Mouse (Mus musculus): ENCODE measurements at regions not wholly inside any gene's neighbourhood (a gene's known extent, or its start where the extent isn't known, plus 50 kb on each side); places are given as distances from the start of the nearest gene placed in this dataset.
"Not testable (repeated sequence)": the region's sequence is repeated elsewhere in the genome, so short reads cannot be mapped to it uniquely, and the experiment has no call there.

- H3K36me3 ChIP-seq: no peaks in the 10 kb centered on the region
- no peak overlapping the region for H3K4me3 ChIP-seq
- no peak overlapping the region for H3K9ac ChIP-seq
- no peak overlapping the region for H3K4me2 ChIP-seq
- no peaks in the 10 kb centered on the region for H3K4me1 ChIP-seq
- no peaks in the 10 kb centered on the region for H3K27me3 ChIP-seq (replicated peaks)
- ATAC-seq (ENCODE audit: extremely low read depth, insufficient number of reproducible peaks, low FRiP score, low TSS enrichment): no peak
- no peaks in the 10 kb centered on the region for H3K9me3 ChIP-seq
- WGBS: 58% methylated on average over 4 of the region's 4 CpGs
- H3K27ac ChIP-seq (replicated peaks): no peak overlapping the region
These were observed 1004.2 kb downstream of the Adgrl3 start for GRCm38 (mm10) chr5:82024126-82024525.

DNA sequence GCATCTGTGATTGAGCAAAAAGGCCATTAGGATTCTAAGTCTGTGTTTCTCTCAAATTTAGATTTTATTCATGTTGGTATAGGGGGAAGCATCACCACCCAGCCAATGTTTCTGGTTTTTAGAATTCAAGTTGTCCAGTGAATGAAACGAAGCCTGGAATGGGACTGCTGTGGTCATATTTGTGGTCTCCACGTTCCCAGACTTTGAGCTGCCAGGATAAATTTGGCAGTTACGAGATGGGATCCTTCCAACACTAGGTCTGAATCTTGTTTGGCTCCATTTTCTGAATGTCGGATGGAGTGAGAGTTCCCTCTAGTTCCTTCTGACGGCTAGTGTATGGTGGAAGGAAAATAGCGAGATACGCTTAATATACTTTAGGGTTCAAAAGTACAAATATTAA is 1014.8 kb downstream of the Adgrl3 start:
- H3K9me3 ChIP-seq: no peaks in the 10 kb centered on the region
- H3K36me3 ChIP-seq: no peaks in the 10 kb centered on the region
- H3K27ac ChIP-seq (replicated peaks): no peak overlapping the region
- no peaks in the 10 kb centered on the region for H3K27me3 ChIP-seq (replicated peaks)
- WGBS: 81% methylated on average over 7 of the region's 7 CpGs
- no peak for ATAC-seq (ENCODE audit: extremely low read depth, insufficient number of reproducible peaks, low FRiP score, low TSS enrichment)
- no peaks in the 10 kb centered on the region for H3K4me1 ChIP-seq
- H3K4me2 ChIP-seq: no peak overlapping the region
- H3K9ac ChIP-seq: no peak overlapping the region
- H3K4me3 ChIP-seq: no peak overlapping the region

- WGBS: 61% methylated on average over 2 of the region's 2 CpGs
- ATAC-seq (ENCODE audit: extremely low read depth, insufficient number of reproducible peaks, low FRiP score, low TSS enrichment): no peak
These were observed 1026.2 kb downstream of the Adgrl3 start for GRCm38 (mm10) chr5:82046106-82046505.

DNA sequence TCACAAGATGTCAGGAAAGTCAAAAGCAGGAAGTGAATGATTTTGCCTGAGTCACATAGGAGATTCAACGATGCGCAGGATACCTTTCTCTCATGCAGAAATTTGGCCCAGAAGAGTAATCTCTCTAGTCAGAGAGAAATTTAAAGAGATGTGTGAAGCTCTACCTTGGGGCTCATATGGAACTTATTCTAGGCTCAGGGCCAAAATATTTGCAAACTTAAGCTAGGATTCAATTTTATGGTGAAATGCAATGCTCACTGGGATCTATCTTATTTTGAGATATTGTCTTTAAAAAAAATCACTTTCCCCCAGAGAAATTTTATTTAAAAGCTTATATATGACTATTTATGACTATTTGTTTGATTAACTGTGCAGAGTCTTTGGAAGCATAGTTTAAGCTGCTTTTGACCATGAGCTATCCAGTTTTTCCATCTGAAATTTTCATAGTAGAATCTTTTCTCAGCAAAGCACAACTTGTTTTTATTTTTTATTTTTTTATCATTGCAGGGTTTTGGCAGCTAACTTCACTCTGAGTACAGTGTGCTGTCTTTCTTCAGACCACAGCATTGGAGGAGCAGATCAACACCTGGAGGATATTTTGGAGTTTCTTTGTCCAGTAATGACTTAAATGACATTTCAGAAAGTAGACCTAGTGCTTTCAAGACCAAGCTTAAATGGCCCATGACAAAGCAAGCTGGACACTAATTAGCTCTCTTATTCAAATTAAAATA is 1039.3 kb downstream of the Adgrl3 start:
- Histone ChIP-seq H3K4me2 (no peak overlapping the region), H3K9me3 (peaks cover 3% of the 10 kb centered on the region; the same call in 1 of the 2 replicates), H3K27ac (replicated peaks) (no peak overlapping the region), H3K4me3 (no peak overlapping the region), H3K36me3 (no peaks in the 10 kb centered on the region), H3K9ac (no peak overlapping the region), H3K4me1 (no peaks in the 10 kb centered on the region), H3K27me3 (replicated peaks) (no peaks in the 10 kb centered on the region)
- ATAC-seq (ENCODE audit: extremely low read depth, insufficient number of reproducible peaks, low FRiP score, low TSS enrichment): no peak
- 84% methylated on average over 2 of the region's 2 CpGs for WGBS

More at GRCm38 (mm10) chr5:82046106-82046505, 1026.2 kb downstream of the Adgrl3 start:
- no peak overlapping the region for H3K9ac ChIP-seq
- H3K4me2 ChIP-seq: no peak overlapping the region
- H3K4me3 ChIP-seq: no peak overlapping the region
- no peaks in the 10 kb centered on the region for H3K27me3 ChIP-seq (replicated peaks)
- no peaks in the 10 kb centered on the region for H3K36me3 ChIP-seq
- no peaks in the 10 kb centered on the region for H3K4me1 ChIP-seq
- no peak overlapping the region for H3K27ac ChIP-seq (replicated peaks)
- no peaks in the 10 kb centered on the region for H3K9me3 ChIP-seq

DNA sequence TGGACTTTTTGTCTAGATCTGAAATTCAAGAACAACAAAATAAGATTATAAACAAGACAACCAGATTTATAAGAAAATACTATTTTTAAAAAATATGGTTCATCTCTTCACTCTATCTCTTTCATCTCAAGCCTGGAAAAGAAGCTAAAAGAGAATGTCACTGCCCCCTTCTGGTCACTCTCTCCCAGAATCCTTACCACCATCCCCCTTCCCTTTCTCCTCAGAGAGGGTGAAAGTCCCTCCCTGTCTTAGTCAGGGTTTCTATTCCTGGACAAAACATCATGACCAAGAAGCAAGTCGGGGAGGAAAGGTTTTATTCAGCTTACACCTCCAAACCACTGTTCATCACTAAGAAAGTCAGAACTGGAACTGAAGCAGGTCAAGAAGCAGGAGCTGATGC is 1040.7 kb downstream of the Adgrl3 start:
- 26% methylated on average over 1 of the region's 1 CpGs for WGBS

DNA sequence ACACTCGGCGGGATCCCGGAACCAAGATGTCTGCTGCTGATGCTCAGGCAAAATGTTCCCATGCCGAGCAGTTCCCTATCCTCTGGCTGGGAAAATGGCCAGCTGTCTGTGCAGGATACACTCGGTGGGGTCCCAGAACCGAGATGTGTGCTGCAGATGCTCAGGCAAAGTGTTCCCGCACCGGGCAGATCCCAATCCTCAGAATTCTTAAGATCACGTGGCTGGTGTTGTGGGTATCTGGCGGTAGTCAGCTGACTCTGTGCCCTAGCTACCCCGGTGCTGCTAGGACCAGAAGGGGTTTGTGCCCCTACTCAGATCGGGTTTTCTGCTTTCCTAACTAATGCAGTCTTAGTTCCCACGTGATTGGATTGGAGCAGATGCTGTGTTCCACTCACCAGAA is 1049.3 kb downstream of the Adgrl3 start:
- not testable (repeated sequence) for H3K4me3 ChIP-seq; H3K27me3 ChIP-seq (replicated peaks); H3K4me2 ChIP-seq; H3K9me3 ChIP-seq; H3K27ac ChIP-seq (replicated peaks); H3K36me3 ChIP-seq; H3K4me1 ChIP-seq; H3K9ac ChIP-seq; ATAC-seq (ENCODE audit: extremely low read depth, insufficient number of reproducible peaks, low FRiP score, low TSS enrichment)
- WGBS: 77% methylated on average over 13 of the region's 13 CpGs

More for the DNA sequence above, 1040.7 kb downstream of the Adgrl3 start:
- H3K36me3 ChIP-seq: no peaks in the 10 kb centered on the region
- H3K27ac ChIP-seq (replicated peaks): no peak overlapping the region
- H3K9ac ChIP-seq: no peak overlapping the region
- no peak overlapping the region for H3K4me3 ChIP-seq
- no peak for ATAC-seq (ENCODE audit: extremely low read depth, insufficient number of reproducible peaks, low FRiP score, low TSS enrichment)
- no peaks in the 10 kb centered on the region for H3K4me1 ChIP-seq
- H3K27me3 ChIP-seq (replicated peaks): no peaks in the 10 kb centered on the region
- H3K4me2 ChIP-seq: no peak overlapping the region
- peaks cover 3% of the 10 kb centered on the region; the same call in 1 of the 2 replicates for H3K9me3 ChIP-seq

DNA sequence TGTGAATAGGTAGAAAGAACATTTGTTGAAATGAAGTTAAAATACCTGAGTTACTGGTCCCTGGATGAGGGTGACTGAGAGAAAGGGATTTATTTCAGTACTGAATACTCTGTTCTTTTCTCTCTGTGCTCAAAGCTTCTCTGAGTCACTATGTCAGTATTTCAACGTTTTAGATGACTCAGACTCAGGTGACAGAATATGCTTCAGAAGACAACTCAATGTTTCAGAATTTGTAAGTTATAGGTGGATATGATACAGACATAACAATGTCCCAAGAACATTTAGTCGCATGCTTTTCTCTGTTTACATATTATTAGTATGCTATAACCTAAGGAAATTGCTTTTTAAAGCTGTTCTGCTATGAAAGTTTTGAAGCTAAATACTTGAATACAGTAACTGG is 1069.5 kb downstream of the Adgrl3 start:
- Histone ChIP-seq H3K27ac (replicated peaks) (no peak overlapping the region), H3K4me2 (no peak overlapping the region), H3K27me3 (replicated peaks) (no peaks in the 10 kb centered on the region), H3K9me3 (no peaks in the 10 kb centered on the region), H3K4me1 (no peaks in the 10 kb centered on the region), H3K4me3 (no peak overlapping the region), H3K36me3 (no peaks in the 10 kb centered on the region), H3K9ac (no peak overlapping the region)
- 55% methylated on average over 2 of the region's 2 CpGs for WGBS
- ATAC-seq (ENCODE audit: extremely low read depth, insufficient number of reproducible peaks, low FRiP score, low TSS enrichment): no peak

GRCm38 (mm10) chr5:82103056-82103807 is 1083.3 kb downstream of the Adgrl3 start:
- H3K36me3 ChIP-seq: no peaks in the 10 kb centered on the region
- H3K9ac ChIP-seq: no peak overlapping the region
- H3K4me3 ChIP-seq: no peak overlapping the region
- H3K4me1 ChIP-seq: no peaks in the 10 kb centered on the region
- no peak overlapping the region for H3K4me2 ChIP-seq
- 72% methylated on average over 6 of the region's 6 CpGs for WGBS
- no peak overlapping the region for H3K27ac ChIP-seq (replicated peaks)
- H3K9me3 ChIP-seq: no peaks in the 10 kb centered on the region
- H3K27me3 ChIP-seq (replicated peaks): no peaks in the 10 kb centered on the region
- no peak for ATAC-seq (ENCODE audit: extremely low read depth, insufficient number of reproducible peaks, low FRiP score, low TSS enrichment)

DNA sequence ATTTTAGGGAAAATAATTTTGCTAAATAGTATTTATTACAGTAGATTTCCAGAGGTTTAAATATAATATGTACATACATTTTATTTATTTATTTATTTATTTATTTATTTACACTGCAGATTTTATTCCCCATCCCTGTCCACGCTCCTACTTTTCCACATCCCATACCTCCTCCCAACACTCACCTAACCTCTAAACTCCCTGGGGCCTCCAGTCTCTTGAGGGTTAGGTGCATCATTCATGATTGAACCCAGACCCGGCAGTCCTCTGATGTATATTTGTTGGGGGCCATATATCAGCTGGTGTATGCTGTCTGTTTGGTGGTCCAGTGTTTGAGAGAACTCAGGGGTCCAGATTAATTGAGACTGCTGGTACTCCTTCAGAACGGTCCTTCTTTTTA is 1083.9 kb downstream of the Adgrl3 start:
- no peak for ATAC-seq (ENCODE audit: extremely low read depth, insufficient number of reproducible peaks, low FRiP score, low TSS enrichment)
- no peak overlapping the region for H3K9ac ChIP-seq
- H3K4me3 ChIP-seq: no peak overlapping the region
- no peaks in the 10 kb centered on the region for H3K4me1 ChIP-seq
- no peaks in the 10 kb centered on the region for H3K36me3 ChIP-seq
- no peak overlapping the region for H3K4me2 ChIP-seq
- H3K27me3 ChIP-seq (replicated peaks): no peaks in the 10 kb centered on the region
- no peaks in the 10 kb centered on the region for H3K9me3 ChIP-seq
- WGBS: 89% methylated on average over 3 of the region's 3 CpGs
- H3K27ac ChIP-seq (replicated peaks): no peak overlapping the region

DNA sequence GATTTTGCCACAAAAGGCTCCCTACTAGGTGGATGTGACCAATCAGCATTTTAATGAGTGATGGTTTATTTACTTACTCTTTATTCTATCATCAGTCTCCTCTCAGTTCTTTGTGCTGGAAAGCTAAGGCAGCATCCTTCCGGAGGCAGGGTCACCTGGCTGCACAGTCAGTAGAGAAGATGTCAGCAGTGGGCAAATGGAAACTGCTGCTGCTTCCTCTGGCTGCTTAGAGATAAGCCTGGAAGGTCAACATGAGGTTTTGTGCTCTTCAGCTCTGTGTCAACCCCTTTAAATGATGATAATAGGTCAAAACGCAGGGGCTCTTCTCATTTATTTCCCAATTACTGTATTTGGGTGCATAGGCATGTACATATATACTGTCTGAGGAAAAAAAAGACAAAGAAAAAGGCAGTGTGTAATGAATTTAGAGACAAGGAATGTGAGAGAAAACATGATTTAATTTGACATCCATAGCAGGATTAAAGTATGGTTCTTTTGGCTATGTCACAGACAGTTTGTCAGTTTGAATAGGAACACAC is 1106.1 kb downstream of the Adgrl3 start:
- no peaks in the 10 kb centered on the region for H3K27me3 ChIP-seq (replicated peaks)
- no peak overlapping the region for H3K4me3 ChIP-seq
- no peaks in the 10 kb centered on the region for H3K36me3 ChIP-seq
- no peak overlapping the region for H3K27ac ChIP-seq (replicated peaks)
- ATAC-seq (ENCODE audit: extremely low read depth, insufficient number of reproducible peaks, low FRiP score, low TSS enrichment): no peak
- no peak overlapping the region for H3K4me2 ChIP-seq
- WGBS: 27% methylated on average over 2 of the region's 2 CpGs
- H3K9ac ChIP-seq: no peak overlapping the region
- H3K4me1 ChIP-seq: no peaks in the 10 kb centered on the region
- no peaks in the 10 kb centered on the region for H3K9me3 ChIP-seq

DNA sequence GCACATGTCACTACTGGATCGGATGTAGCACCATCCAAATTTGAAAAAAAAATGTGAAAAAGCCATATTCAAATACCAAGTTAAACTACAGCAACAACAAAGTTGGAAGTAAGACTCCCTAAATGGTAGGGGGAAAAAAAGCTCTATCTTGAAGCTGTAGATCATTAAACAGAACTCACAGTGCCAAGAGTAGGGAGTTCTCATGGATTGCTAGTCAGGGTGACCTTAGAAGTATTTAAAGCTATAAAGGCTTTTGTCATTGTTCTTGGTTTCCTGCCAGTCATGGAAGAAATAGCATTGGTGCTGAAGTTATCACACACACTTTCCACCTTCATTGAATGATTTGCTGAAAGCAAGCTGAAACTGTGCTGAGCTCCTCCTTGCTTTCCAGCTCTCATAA is 1122.1 kb downstream of the Adgrl3 start:
- Histone ChIP-seq H3K27ac (replicated peaks) (peak overlapping the region; percentile 36; the same call in 1 of the 2 replicates), H3K4me3 (no peak overlapping the region)
- ATAC-seq (ENCODE audit: extremely low read depth, insufficient number of reproducible peaks, low FRiP score, low TSS enrichment): no peak

More for the DNA sequence above, 1122.1 kb downstream of the Adgrl3 start:
- 90% methylated on average over 1 of the region's 1 CpGs for WGBS
- no peak overlapping the region for H3K4me2 ChIP-seq
- no peaks in the 10 kb centered on the region for H3K9me3 ChIP-seq
- no peaks in the 10 kb centered on the region; the same call in 1 of the 2 replicates for H3K36me3 ChIP-seq
- no peaks in the 10 kb centered on the region for H3K27me3 ChIP-seq (replicated peaks)
- no peaks in the 10 kb centered on the region for H3K4me1 ChIP-seq
- no peak overlapping the region for H3K9ac ChIP-seq

Data from heart, embryonic 13.5 days (tissue).